8 mouse cellular contexts compared by ENCODE assay signal in genomic region chrX:169319945-169320667, GRCm38 (mm10). TPM values are rescaled to one million over a fixed set of nuclear protein-coding genes. Genes with fewer than 3 reads are reported as not detected.
DNase-seq lines count a peak whose midpoint lies in the region; ATAC-seq and TF ChIP-seq lines count a peak whose summit lies in the region.

Gene Hccs (minus strand): TSS chrX:169320372.

- peak; percentile 98 for ATAC-seq in heart, embryonic 15.5 days (replicated peaks; ENCODE audit: insufficient number of reproducible peaks, insufficient read depth, low FRiP score, low read depth)
- peak; percentile 100 for ATAC-seq in liver, embryonic 14.5 days (ENCODE audit: insufficient read depth)
- peak; percentile 98 for ATAC-seq in neural tube, embryonic 11.5 days (ENCODE audit: insufficient read depth, low FRiP score, low TSS enrichment)
- ATAC-seq in stomach, postnatal 0 days (ENCODE audit: low FRiP score, low TSS enrichment): peak; percentile 100

- peaks cover 70% of the 10 kb centered on the region for H3K27me3 ChIP-seq in forebrain, embryonic 10.5 days (ENCODE audit: poor library complexity, severe bottlenecking)
- H3K27me3 ChIP-seq in heart, embryonic 15.5 days: no peaks in the 10 kb centered on the region
- H3K27me3 ChIP-seq in liver, embryonic 14.5 days (ENCODE audit: control insufficient read depth, insufficient read depth, low read length): no peaks in the 10 kb centered on the region
- no peaks in the 10 kb centered on the region for H3K27me3 ChIP-seq in neural tube, embryonic 11.5 days (ENCODE audit: control insufficient read depth, insufficient read depth, low read length)
- H3K27me3 ChIP-seq in stomach, postnatal 0 days (ENCODE audit: control insufficient read depth, insufficient read depth, low read length): no peaks in the 10 kb centered on the region

- no peak for TF ChIP-seq EP300 in liver, embryonic 14.5 days (IDR thresholded peaks at IDR 0.05; ENCODE audit: low read depth)
- no peak for TF ChIP-seq EP300 in stomach, postnatal 0 days (optimal IDR thresholded peaks at IDR 0.05)

- H3K4me2 ChIP-seq in heart, embryonic 15.5 days: peak within 1 kb of the TSS; percentile 60
- peak within 1 kb of the TSS; percentile 64 for H3K4me2 ChIP-seq in liver, embryonic 14.5 days (ENCODE audit: low read depth)
- peak within 1 kb of the TSS; percentile 44 for H3K4me2 ChIP-seq in neural tube, embryonic 11.5 days (ENCODE audit: low read depth)
- H3K4me2 ChIP-seq in stomach, postnatal 0 days (replicated peaks; ENCODE audit: low read depth): peak within 1 kb of the TSS; percentile 51

- DNase-seq in CD8-positive naive resting alpha-beta T cell, adult 2 months (ENCODE audit: low read depth in 2 of 2, low spot score in 2 of 2): peak; percentile 77 to 81
- DNase-seq in c-Kit-positive CD71-negative TER-119-negative erythroid progenitor cells, embryonic 14.5 days (ENCODE audit: low read depth): peak; percentile 71
- DNase-seq in forebrain, embryonic 10.5 days (ENCODE audit: extremely low spot score, low spot score): peak; percentile 82
- DNase-seq in kidney, postnatal 25 days: peak; percentile 90 to 96
- DNase-seq in liver, embryonic 14.5 days (ENCODE audit: low read depth in 3 of 3, low spot score in 3 of 3): peak; percentile 80 to 87 (median 83)
- peak; percentile 88 for DNase-seq in neural tube, embryonic 11.5 days (ENCODE audit: low spot score)
- peak; percentile 91 for DNase-seq in stomach, postnatal 0 days (ENCODE audit: low spot score)

- peak within 1 kb of the TSS; percentile 90 for H3K27ac ChIP-seq in forebrain, embryonic 10.5 days
- H3K27ac ChIP-seq in heart, embryonic 15.5 days: peak within 1 kb of the TSS; percentile 92
- peak within 1 kb of the TSS; percentile 68 for H3K27ac ChIP-seq in liver, embryonic 14.5 days
- peak within 1 kb of the TSS; percentile 63 for H3K27ac ChIP-seq in neural tube, embryonic 11.5 days (ENCODE audit: low read depth, low read length)
- peak within 1 kb of the TSS; percentile 84 for H3K27ac ChIP-seq in stomach, postnatal 0 days (replicated peaks)

- H3K4me1 ChIP-seq in forebrain, embryonic 10.5 days: peaks cover 12% of the 10 kb centered on the region
- H3K4me1 ChIP-seq in heart, embryonic 15.5 days (replicated peaks): peaks cover 3% of the 10 kb centered on the region; the same call in 1 of the 2 replicates
- peaks cover 0 to 1% of the 10 kb centered on the region in 2 experiments; a peak in 2 of 4 replicates for H3K4me1 ChIP-seq in liver, embryonic 14.5 days (replicated peaks; ENCODE audit: control insufficient read depth in 2 of 2, insufficient read depth in 2 of 2, low read length in 1 of 2)
- no peaks in the 10 kb centered on the region; the same call in 1 of the 2 replicates for H3K4me1 ChIP-seq in neural tube, embryonic 11.5 days (ENCODE audit: control insufficient read depth, insufficient read depth, low read length)
- H3K4me1 ChIP-seq in stomach, postnatal 0 days (replicated peaks; ENCODE audit: control insufficient read depth, insufficient read depth): no peaks in the 10 kb centered on the region

- no peaks in the 10 kb centered on the region; the same call in 1 of the 2 replicates for H3K9me3 ChIP-seq in forebrain, embryonic 10.5 days
- H3K9me3 ChIP-seq in heart, embryonic 15.5 days (replicated peaks): no peaks in the 10 kb centered on the region
- no peaks in the 10 kb centered on the region for H3K9me3 ChIP-seq in liver, embryonic 14.5 days (ENCODE audit: control insufficient read depth, low read length)
- no peaks in the 10 kb centered on the region for H3K9me3 ChIP-seq in neural tube, embryonic 11.5 days (ENCODE audit: control insufficient read depth, low read length)
- no peaks in the 10 kb centered on the region for H3K9me3 ChIP-seq in stomach, postnatal 0 days (ENCODE audit: control insufficient read depth, low read length)

- no peak for TF ChIP-seq CTCF in liver, embryonic 14.5 days (IDR thresholded peaks at IDR 0.05; ENCODE audit: low read depth)
- no peak for TF ChIP-seq CTCF in stomach, postnatal 0 days (IDR thresholded peaks at IDR 0.05; ENCODE audit: low read depth)

- 28% methylated on average over 96 of the region's 97 CpGs for WGBS in forebrain, embryonic 10.5 days
- 13% methylated on average over 87 of the region's 97 CpGs for WGBS in heart, embryonic 15.5 days
- 24% methylated on average over 73 of the region's 97 CpGs for WGBS in liver, embryonic 14.5 days (ENCODE audit: insufficient replicate concordance)
- WGBS in neural tube, embryonic 11.5 days: 14% methylated on average over 80 of the region's 97 CpGs
- WGBS in stomach, postnatal 0 days: 17% methylated on average over 71 of the region's 97 CpGs

- peak within 1 kb of the TSS; percentile 61 for H3K4me3 ChIP-seq in forebrain, embryonic 10.5 days
- peak within 1 kb of the TSS; percentile 69 for H3K4me3 ChIP-seq in heart, embryonic 15.5 days
- H3K4me3 ChIP-seq in liver, embryonic 14.5 days (ENCODE audit: insufficient read depth in 1 of 2, low read depth in 2 of 2, low read length in 2 of 2): peak within 1 kb of the TSS; percentile 71 to 80
- peak within 1 kb of the TSS; percentile 50 for H3K4me3 ChIP-seq in neural tube, embryonic 11.5 days (ENCODE audit: low read depth, low read length)
- peak within 1 kb of the TSS; percentile 56 for H3K4me3 ChIP-seq in stomach, postnatal 0 days (ENCODE audit: low read depth, low read length)

- H3K9ac ChIP-seq in heart, embryonic 15.5 days: peak within 1 kb of the TSS; percentile 76
- peak within 1 kb of the TSS; percentile 70 for H3K9ac ChIP-seq in liver, embryonic 14.5 days (replicated peaks)
- H3K9ac ChIP-seq in neural tube, embryonic 11.5 days (ENCODE audit: low read length): peak within 1 kb of the TSS; percentile 69
- H3K9ac ChIP-seq in stomach, postnatal 0 days (ENCODE audit: low read length): peak within 1 kb of the TSS; percentile 64

- H3K36me3 ChIP-seq in forebrain, embryonic 10.5 days (replicated peaks): peaks cover 16% of the 10 kb centered on the region
- no peaks in the 10 kb centered on the region for H3K36me3 ChIP-seq in heart, embryonic 15.5 days
- peaks cover 2% of the 10 kb centered on the region; the same call in 1 of the 2 replicates for H3K36me3 ChIP-seq in liver, embryonic 14.5 days (replicated peaks; ENCODE audit: control insufficient read depth, insufficient read depth, low read depth)
- no peaks in the 10 kb centered on the region for H3K36me3 ChIP-seq in neural tube, embryonic 11.5 days (ENCODE audit: control insufficient read depth, insufficient read depth, low read length)
- H3K36me3 ChIP-seq in stomach, postnatal 0 days (ENCODE audit: control insufficient read depth, insufficient read depth, low read length): no peaks in the 10 kb centered on the region

RNA-seq across cellular contexts. Expression of gene Hccs, which starts in this region (rescaled TPM):
- polyA plus RNA-seq in forebrain, embryonic 10.5 days (2016; fragmentation: Nextera tagmentation; extraction: Ambion mirVana): 39.2 and 39.3 TPM in 2 replicates
- 47.3 and 58.0 TPM in 2 replicates for polyA plus RNA-seq in heart, embryonic 15.5 days (2015; fragmentation: Nextera tagmentation; extraction: Ambion mirVana)
- 4.0 and 5.8 TPM in 2 replicates for polyA plus RNA-seq in liver, embryonic 14.5 days (2012; rRNA removed)
- 11.0 and 11.7 TPM in 2 replicates for polyA plus RNA-seq in liver, embryonic 14.5 days (2014; fragmentation: Nextera tagmentation; extraction: Ambion mirVana)
- 54.5 and 55.3 TPM in 2 replicates for polyA plus RNA-seq in neural tube, embryonic 11.5 days (2014; fragmentation: Nextera tagmentation; extraction: Ambion mirVana)
- 21.1 and 21.6 TPM in 2 replicates for polyA plus RNA-seq in stomach, postnatal 0 days (2015; fragmentation: Nextera tagmentation; extraction: Ambion mirVana)

Comparison
In these comparisons a context has a peak if more than half of its experiments do, and no peak if none do; other contexts are left out.
1. Peak in every context shown above with its lines: DNase-seq, ATAC-seq, H3K4me3 ChIP-seq and H3K27ac ChIP-seq.